Mouse (Mus musculus): ENCODE results near the gene Ly6g5b.
"Not testable (repeated sequence)": the region's sequence is repeated elsewhere in the genome, so short reads cannot be mapped to it uniquely, and the experiment has no call there.

Ly6g5b gene

GRCm38 (mm10) chr17:35139269-35139668, 24.0 kb upstream of the Ly6g5b start:
- DNase-seq: no peak

- no peak for DNase-seq
Observed at GRCm38 (mm10) chr17:35135591-35136320, 20.5 kb upstream of the Ly6g5b start.

DNA sequence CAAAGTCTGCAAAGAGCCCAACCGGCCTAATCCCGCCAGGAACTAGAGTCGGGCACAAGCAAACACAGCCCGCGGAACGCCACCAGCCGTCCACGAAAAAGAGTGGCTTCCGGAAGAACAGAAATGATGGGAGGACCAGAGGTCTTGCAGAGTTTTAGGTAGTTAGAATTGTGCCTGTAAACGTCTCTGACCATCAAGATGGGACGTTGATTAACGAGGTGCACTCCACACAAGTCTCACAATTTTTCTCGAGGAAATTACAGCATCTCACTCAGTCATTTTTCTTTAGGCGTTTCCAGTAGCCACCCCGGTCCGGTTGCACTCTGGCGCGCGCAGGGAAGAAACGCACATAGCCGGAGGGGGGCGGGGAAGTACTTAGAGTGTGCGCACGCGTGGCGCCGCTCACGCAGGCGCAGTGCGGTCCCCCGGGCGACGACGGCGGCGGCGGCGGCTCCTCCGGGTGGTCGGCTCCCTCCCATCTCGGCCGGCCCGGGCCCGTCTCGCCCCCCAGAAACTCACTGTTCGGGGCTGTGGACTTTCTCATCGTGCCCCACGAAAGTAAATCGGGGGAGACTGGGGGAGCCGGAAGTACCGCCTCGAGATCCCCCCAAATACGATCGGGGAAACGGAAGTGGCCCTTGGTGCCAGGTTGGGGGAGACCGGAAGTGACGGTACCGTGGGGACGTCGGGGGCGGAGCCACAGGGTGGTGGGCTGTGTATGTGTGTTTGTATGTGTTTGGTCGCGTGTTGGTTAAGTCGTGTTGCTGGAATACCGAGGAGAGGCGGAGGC, 19.8 kb upstream of the Ly6g5b start, which contains the start of gene Bag6:
TSS of gene Bag6 (plus strand) at position 378 of the 790 bp plus-strand sequence.
- DNase-seq: peak; percentile 93 to 94

- DNase-seq: no peak
Observed at GRCm38 (mm10) chr17:35133517-35133916, 18.3 kb upstream of the Ly6g5b start.

DNA sequence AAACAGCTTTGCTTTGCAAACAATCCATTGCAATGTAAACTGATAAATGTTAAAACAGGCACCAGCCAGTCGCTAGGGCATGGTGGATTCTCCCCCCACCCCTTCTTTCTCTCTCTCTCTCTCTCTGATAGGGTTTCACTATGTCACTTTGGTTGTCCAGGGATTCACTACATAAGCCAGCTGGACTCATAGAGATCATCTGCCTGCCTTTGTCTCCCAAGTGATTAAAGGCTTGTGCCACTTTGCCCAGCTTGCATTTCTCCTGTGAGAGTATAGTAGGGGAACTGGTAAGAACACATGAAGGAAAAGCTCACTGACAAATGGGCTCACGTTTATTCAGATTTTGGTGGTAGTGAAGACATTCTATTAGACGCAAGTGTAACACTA, 16.9 kb upstream of the Ly6g5b start:
- DNase-seq: no peak

- no peak for DNase-seq
Observed at GRCm38 (mm10) chr17:35131500-35132173, 16.4 kb upstream of the Ly6g5b start, which contains the start of gene Apom. Apom (minus strand) TSS chr17:35132050.

DNA sequence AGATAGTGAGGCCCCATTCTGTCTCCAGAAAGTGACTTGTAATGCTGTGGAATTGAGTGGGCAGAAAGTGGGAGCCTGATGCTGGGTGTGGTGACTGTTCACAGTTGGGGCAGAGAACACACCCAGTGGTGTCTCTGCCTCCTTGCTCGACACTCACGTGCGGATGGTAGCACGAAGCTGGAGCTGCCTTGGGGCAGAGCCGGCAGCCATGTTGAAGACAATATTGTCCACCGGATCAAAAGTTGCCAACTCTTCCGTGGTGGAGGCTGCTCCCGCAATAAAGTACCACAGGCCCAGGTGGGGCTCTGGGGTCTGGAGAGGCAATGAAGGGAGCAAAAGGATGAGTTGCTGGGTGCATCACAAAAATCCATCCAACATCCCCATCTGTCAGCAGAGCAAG, 15.8 kb upstream of the Ly6g5b start:
- no peak for DNase-seq

DNA sequence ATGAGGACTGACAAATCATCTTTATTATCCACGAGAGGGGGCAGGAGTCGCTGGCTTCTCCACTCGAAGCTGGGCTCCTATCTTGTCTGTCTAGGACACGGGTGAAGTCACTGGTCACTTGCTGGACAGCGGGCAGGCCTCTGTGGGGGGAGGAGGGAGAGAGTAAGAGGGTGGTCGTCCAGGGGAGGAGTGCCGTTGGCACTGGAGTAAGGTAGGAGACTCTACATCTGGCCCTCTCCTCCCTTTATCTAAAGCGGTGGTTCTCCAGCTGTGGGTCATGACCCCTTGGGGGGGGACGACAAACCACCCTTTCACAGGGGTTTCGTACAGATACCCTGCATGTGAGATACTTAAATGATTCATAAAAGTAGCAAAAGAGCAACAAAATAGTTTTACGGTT, 13.8 kb upstream of the Ly6g5b start:
- no peak for DNase-seq

GRCm38 (mm10) chr17:35127017-35127416, 11.8 kb upstream of the Ly6g5b start:
- DNase-seq: no peak

DNA sequence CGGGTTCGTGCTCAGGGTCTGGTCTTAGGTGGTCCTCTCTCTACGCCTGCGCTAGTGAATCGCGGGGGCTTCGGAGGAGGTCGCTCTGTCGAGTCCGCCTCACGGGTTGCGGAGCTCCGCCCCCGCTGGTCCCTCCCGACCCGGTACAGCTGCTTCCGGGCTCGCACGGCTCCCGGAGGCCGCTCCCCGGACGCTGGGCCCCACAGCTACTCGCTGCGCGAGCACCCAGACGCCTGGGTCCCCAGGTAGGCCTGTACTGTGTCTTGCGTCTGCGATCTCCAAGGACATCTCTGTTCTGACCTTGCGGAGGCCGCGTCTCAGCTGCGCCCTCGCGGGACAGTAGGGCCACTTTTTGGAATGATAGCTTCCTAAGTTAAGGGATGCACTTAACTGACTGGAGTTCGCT, 11.0 kb upstream of the Ly6g5b start, which contains the start of gene D17H6S53E:
TSS of gene D17H6S53E (plus strand) at position 168 of the 406 bp plus-strand sequence.
- peak; percentile 84 to 89 for DNase-seq

DNA sequence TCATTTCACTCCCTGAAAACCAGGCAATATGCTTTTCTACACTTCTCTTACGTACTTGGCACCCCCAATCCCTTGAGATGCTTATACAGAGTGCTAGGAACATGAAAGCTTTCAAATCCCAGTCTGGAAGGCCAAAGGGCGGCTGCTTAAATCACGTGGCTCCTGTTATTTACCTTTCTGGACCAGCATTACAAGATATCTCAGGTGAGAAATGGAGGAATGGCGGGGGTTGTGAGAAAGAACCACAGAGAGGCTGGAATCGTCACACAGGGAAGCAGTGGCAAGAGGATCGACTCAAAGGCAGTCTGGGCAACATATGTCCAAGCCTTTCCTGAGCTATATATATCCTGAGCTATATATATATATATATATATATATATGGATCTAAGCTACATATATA, 10.3 kb upstream of the Ly6g5b start:
- DNase-seq: no peak

GRCm38 (mm10) chr17:35125081-35125480, 9.9 kb upstream of the Ly6g5b start:
- DNase-seq: no peak

DNA sequence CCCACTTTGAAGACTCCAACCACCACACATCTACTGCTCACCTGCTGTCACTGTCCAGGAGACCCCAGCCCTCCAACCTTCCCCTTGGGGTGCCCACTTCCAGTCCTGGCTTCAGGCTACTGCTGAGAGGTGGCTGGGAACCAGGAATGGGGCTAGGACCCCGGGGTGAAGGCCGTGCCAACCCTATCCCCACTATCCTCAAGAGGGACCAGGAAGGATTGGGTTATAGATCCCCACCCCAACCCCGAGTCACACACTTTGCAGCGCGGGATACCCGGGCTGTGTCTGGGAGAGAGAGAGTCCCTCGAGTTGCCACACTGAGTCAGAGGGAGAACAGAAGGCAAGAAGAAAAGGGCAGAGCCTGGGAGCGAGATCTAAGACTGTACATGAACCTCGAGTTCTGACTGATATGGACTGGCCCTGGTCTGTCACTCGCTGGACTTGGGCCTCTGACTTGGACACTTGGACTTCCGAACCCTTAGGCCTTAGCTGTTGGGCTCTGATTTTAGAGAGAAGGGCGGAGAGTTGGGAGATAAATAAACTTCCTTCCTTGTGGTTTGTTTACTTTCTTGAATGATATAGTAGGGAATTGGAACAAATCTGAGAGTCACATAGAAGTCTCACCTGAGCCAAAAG, 9.2 kb upstream of the Ly6g5b start:
- not testable (repeated sequence) for DNase-seq

- DNase-seq: not testable (repeated sequence)
Observed at GRCm38 (mm10) chr17:35123287-35123686, 8.1 kb upstream of the Ly6g5b start.

GRCm38 (mm10) chr17:35121871-35122303, 6.7 kb upstream of the Ly6g5b start, which contains the start of gene Csnk2b:
Csnk2b (minus strand) TSS chr17:35122053.
- peak; percentile 28 to 55 for DNase-seq

- peak; percentile 97 to 99 for DNase-seq
Observed at GRCm38 (mm10) chr17:35121143-35121799, 6.0 kb upstream of the Ly6g5b start, which contains the start of gene Gpank1. Gpank1 (plus strand) TSS chr17:35121455.

GRCm38 (mm10) chr17:35120745-35121142, 5.5 kb upstream of the Ly6g5b start:
- no peak for DNase-seq

- DNase-seq: no peak
Observed at GRCm38 (mm10) chr17:35111774-35112173, 3.5 kb downstream of the Ly6g5b start.

DNA sequence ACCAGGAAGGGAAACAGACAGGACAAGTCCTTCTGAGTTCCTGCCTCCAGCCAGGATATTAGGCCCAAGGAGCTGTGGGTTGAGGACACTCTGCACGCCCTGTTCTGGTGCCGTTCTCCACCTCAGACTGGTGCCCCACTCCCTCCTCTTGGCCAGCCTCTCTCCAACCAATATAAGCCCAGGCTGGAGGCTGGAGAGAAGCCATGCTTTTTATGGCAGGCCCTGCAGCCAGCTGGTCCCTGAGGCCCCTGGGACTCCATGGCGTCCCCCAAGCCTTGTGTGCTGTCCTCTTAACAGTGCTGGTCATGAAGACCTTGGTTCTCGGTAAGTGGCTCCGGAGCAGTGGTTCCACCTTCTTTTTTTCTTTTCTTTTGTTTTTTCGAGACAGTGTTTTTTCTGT, 7.1 kb downstream of the Ly6g5b start, which contains the start of gene Ly6g5c:
TSS of gene Ly6g5c (plus strand) at position 183 of the 400 bp plus-strand sequence.
- no peak for DNase-seq

DNA sequence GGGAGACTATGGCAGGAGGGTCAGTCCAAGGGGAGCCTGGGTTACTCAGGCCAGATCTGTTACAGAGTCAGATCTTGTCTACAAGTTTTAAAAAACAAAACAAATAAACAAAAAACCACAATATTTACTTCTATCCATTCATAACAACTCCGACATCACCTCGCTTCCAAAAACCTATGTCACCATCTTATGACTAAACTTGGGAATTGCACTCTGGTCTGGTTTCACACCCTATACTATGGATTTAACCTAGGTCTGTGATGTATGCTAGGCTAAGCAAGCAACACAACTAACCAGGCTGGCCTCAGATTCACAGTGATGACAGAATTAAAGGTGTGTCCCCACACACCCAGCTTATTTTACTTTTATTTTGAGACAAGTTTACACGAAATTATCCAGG, 8.7 kb downstream of the Ly6g5b start:
- DNase-seq: no peak

- peak; percentile 30 to 46 for DNase-seq
Observed at GRCm38 (mm10) chr17:35105740-35106389, 9.4 kb downstream of the Ly6g5b start.

All from thymus, postnatal 36 days (tissue).